Mouse (Mus musculus): ENCODE data around the gene Ifna1.

GRCm38 (mm10) chr4:88859214-88859613 lies 9.3 kb downstream of the Ifna1 start:
- no peak for TF ChIP-seq CTCF (IDR thresholded peaks at IDR 0.05; ENCODE audit: low read depth, low read length)
- TF ChIP-seq POLR2A (IDR thresholded peaks at IDR 0.05; ENCODE audit: extremely low read depth, insufficient read depth, low read length), result no peak
